In the genomic region with DNA sequence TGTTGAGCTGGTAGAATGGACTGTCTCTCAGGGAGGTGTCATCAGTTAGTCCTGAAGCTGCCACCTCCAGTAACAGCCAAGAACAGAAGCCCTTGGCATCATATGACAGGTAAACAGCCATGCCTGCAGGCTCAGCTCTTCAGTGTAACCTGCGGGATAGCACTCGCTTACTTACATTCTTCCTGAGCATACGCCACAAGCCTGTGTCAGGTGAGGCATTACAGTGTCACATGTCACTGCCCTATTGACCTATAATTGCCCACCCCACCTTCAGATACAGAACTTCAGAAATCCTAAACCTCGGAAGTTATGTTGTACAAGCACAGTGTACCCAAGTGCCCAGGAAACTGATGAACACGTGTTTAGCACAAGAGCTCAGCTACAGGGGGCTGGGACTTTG, we compare ENCODE assay signal across 27 mouse cellular contexts.
DNase-seq lines count a peak whose midpoint lies in the region; ATAC-seq and TF ChIP-seq lines count a peak whose summit lies in the region.
"Had no signal": no experiment of that assay in that cellular context is flagged by ENCODE, and none has a peak within 500 bp of the region (broad histone marks: within the 10 kb centered on the region; RNA-seq: fewer than 3 reads in every experiment).

No protein-coding gene starts in this region.

- peak; percentile 19 for DNase-seq in embryo, embryonic 10 days (ENCODE audit: low spot score)
- no peak for DNase-seq in embryo, embryonic 9.5 days (ENCODE audit: extremely low spot score)
- DNase-seq in midbrain, embryonic 11.5 days (ENCODE audit: low spot score, missing footprints), result peak; percentile 45
- DNase-seq in midbrain, postnatal 0 days (ENCODE audit: low spot score), result no peak
- DNase-seq in ovary, postnatal 10 days (ENCODE audit: low spot score), result no peak
- DNase-seq in layer of hippocampus, adult 11-12 months (ENCODE audit: low spot score), result no peak
- DNase-seq: adrenal gland, adult 8-10 months; adrenal gland, postnatal 25 days; cerebellum, adult 11 months; cerebellum, adult 2 months; cerebellum, adult 9-11 months; cerebellum, postnatal 25 days; embryo, embryonic 11 days; gastrocnemius, postnatal 14 days; heart, adult 18-20 months; heart, postnatal 10 days; heart, postnatal 36 days had no signal

- no peak for ATAC-seq in midbrain, embryonic 11.5 days (ENCODE audit: low FRiP score)
- no peak for ATAC-seq in midbrain, postnatal 0 days (ENCODE audit: low FRiP score)
- ATAC-seq: activated CD4-positive, CD25-positive, alpha-beta regulatory T cell, adult 4 months; forebrain, embryonic 13.5 days; forebrain, embryonic 16.5 days; hindbrain, embryonic 16.5 days had no signal

- peaks cover 3% of the 10 kb centered on the region; the same call in 1 of the 2 replicates for H3K4me1 ChIP-seq in midbrain, embryonic 11.5 days (ENCODE audit: control insufficient read depth, insufficient read depth, low read length)
- no peaks in the 10 kb centered on the region for H3K4me1 ChIP-seq in midbrain, postnatal 0 days (ENCODE audit: insufficient read depth, low read length)
- H3K4me1 ChIP-seq: forebrain, embryonic 13.5 days had no signal

- no peaks in the 10 kb centered on the region for H3K27me3 ChIP-seq in midbrain, embryonic 11.5 days (ENCODE audit: control insufficient read depth, insufficient read depth, low read length)
- H3K27me3 ChIP-seq in midbrain, postnatal 0 days (ENCODE audit: insufficient read depth, low read length), result no peaks in the 10 kb centered on the region
- H3K27me3 ChIP-seq: forebrain, embryonic 13.5 days; heart, embryonic 12.5 days; heart, embryonic 15.5 days had no signal

- no peaks in the 10 kb centered on the region for H3K9me3 ChIP-seq in midbrain, embryonic 11.5 days (ENCODE audit: control insufficient read depth, low read length)
- H3K9me3 ChIP-seq in midbrain, postnatal 0 days (ENCODE audit: low read length), result no peaks in the 10 kb centered on the region
- H3K9me3 ChIP-seq: forebrain, embryonic 10.5 days; forebrain, embryonic 13.5 days; heart, embryonic 12.5 days; heart, embryonic 15.5 days; hindbrain, embryonic 10.5 days; hindbrain, embryonic 13.5 days had no signal

- no peak overlapping the region for H3K4me3 ChIP-seq in midbrain, embryonic 11.5 days (ENCODE audit: low read depth, low read length)
- H3K4me3 ChIP-seq in midbrain, postnatal 0 days (ENCODE audit: low read depth, low read length), result no peak overlapping the region
- H3K4me3 ChIP-seq in macrophage (ENCODE audit: inconsistent target), result no peak overlapping the region
- H3K4me3 ChIP-seq: forebrain, embryonic 10.5 days; forebrain, embryonic 13.5 days; heart, embryonic 12.5 days; heart, embryonic 15.5 days; hindbrain, embryonic 10.5 days; hindbrain, embryonic 13.5 days had no signal

- no peak overlapping the region for H3K27ac ChIP-seq in midbrain, embryonic 11.5 days (ENCODE audit: low read depth, low read length)
- no peak overlapping the region for H3K27ac ChIP-seq in midbrain, postnatal 0 days (ENCODE audit: low read depth, low read length)
- peak overlapping the region; percentile 90; the same call in 1 of the 2 replicates for H3K27ac ChIP-seq in macrophage
- H3K27ac ChIP-seq: forebrain, embryonic 10.5 days; forebrain, embryonic 13.5 days; heart, embryonic 15.5 days; hindbrain, embryonic 10.5 days; hindbrain, embryonic 13.5 days had no signal

- WGBS in midbrain, embryonic 11.5 days, result 89% methylated on average over 5 of the region's 5 CpGs
- WGBS in midbrain, postnatal 0 days, result 96% methylated on average over 5 of the region's 5 CpGs
- 95% methylated on average over 5 of the region's 5 CpGs for WGBS in macrophage (ENCODE audit: missing documents)

- no peak overlapping the region for H3K9ac ChIP-seq in midbrain, embryonic 11.5 days (ENCODE audit: low read length)
- no peak overlapping the region for H3K9ac ChIP-seq in midbrain, postnatal 0 days (replicated peaks; ENCODE audit: low read length, poor library complexity, severe bottlenecking)
- H3K9ac ChIP-seq: forebrain, embryonic 13.5 days; heart, embryonic 12.5 days; heart, embryonic 15.5 days; hindbrain, embryonic 13.5 days had no signal

- no peak overlapping the region for H3K4me2 ChIP-seq in midbrain, embryonic 11.5 days
- no peak overlapping the region for H3K4me2 ChIP-seq in midbrain, postnatal 0 days (ENCODE audit: low read depth, low read length, poor library complexity, severe bottlenecking)
- H3K4me2 ChIP-seq: forebrain, embryonic 13.5 days; heart, embryonic 12.5 days; heart, embryonic 15.5 days; hindbrain, embryonic 13.5 days had no signal

- peaks cover 100% of the 10 kb centered on the region for H3K79me2 ChIP-seq in macrophage (ENCODE audit: inconsistent target)

- no peak for TF ChIP-seq CTCF in midbrain, postnatal 0 days (IDR thresholded peaks at IDR 0.05)

- H3K36me3 ChIP-seq in midbrain, embryonic 11.5 days (ENCODE audit: control insufficient read depth, insufficient read depth, low read length), result no peaks in the 10 kb centered on the region
- H3K36me3 ChIP-seq in midbrain, postnatal 0 days (ENCODE audit: insufficient read depth, low read length), result no peaks in the 10 kb centered on the region
- H3K36me3 ChIP-seq in macrophage (ENCODE audit: inconsistent target), result peaks cover 18% of the 10 kb centered on the region; the same call in 1 of the 2 replicates
- H3K36me3 ChIP-seq: heart, embryonic 15.5 days; hindbrain, embryonic 13.5 days had no signal

Comparison
In these comparisons a context has a peak if more than half of its experiments do, and no peak if none do; other contexts are left out.
1. DNase-seq: peak in embryo, embryonic 10 days (single experiment) and midbrain, embryonic 11.5 days (single experiment); none in embryo, embryonic 9.5 days (single experiment), midbrain, postnatal 0 days (single experiment), ovary, postnatal 10 days (single experiment) and layer of hippocampus, adult 11-12 months (single experiment).